Mouse (Mus musculus) ES-E14 (cell line): ENCODE results near the gene Castor2. TPM values are rescaled to one million over a fixed set of nuclear protein-coding genes. Genes with fewer than 3 reads are reported as not detected.

Source experiments
- DNase-seq: peaks from one replicate; pipeline ENCODE4 v3.0.0-alpha.2; 2013; ENCODE audit warnings: low read depth, low spot score
- H3K27ac ChIP-seq: 2 replicates; pipeline ENCODE4 v1.5.1; 2012; ENCODE audit warnings: low read depth, mild to moderate bottlenecking, low read length, moderate library complexity, mixed read lengths; ENCODE audit not compliant: poor library complexity, insufficient read depth, severe bottlenecking
- H3K36me3 ChIP-seq: 2 replicates; pipeline ENCODE4 v1.6.1; 2012; ENCODE audit warnings: mild to moderate bottlenecking, low read length, moderate library complexity, mixed read lengths; ENCODE audit not compliant: control insufficient read depth, poor library complexity, insufficient read depth, severe bottlenecking
- H3K4me1 ChIP-seq, 2 experiments: fragments of 150-350 bp in 1 of 2; sonication (generic) in 1 of 2; 2 replicates each; pipeline ENCODE4 v1.6.1; 2012; ENCODE audit warnings: low read length in 2 of 2, mild to moderate bottlenecking in 1 of 2, mixed read lengths in 1 of 2; ENCODE audit not compliant: control insufficient read depth in 2 of 2, insufficient read depth in 2 of 2, poor library complexity in 1 of 2
- H3K4me3 ChIP-seq, 2 experiments: fragments of 150-350 bp in 1 of 2; sonication (generic) in 1 of 2; 2 replicates each; pipeline ENCODE4 v1.5.1; 2012; ENCODE audit warnings: low read length in 2 of 2, low read depth in 1 of 2, mild to moderate bottlenecking in 1 of 2, mixed read lengths in 1 of 2; ENCODE audit not compliant: insufficient read depth in 1 of 2, poor library complexity in 1 of 2, severe bottlenecking in 1 of 2
- H3K9ac ChIP-seq: 2 replicates; pipeline ENCODE4 v1.6.1; 2012; ENCODE audit warnings: low read depth, mild to moderate bottlenecking, low read length, mixed read lengths; ENCODE audit not compliant: poor library complexity, insufficient read depth, severe bottlenecking
- H3K9me3 ChIP-seq: fragments of 150-350 bp; sonication (generic); 2 replicates; pipeline ENCODE4 v1.6.1; 2012; ENCODE audit warnings: low read depth, mild to moderate bottlenecking, low read length; ENCODE audit not compliant: control insufficient read depth, insufficient read depth
- CHD2 ChIP-seq: IDR thresholded peaks from 2 replicates; pipeline ENCODE4 v1.6.1; 2014; ENCODE audit warnings: mild to moderate bottlenecking, low read depth, low read length, inconsistent platforms
- HCFC1 ChIP-seq: IDR thresholded peaks from 2 replicates; pipeline ENCODE4 v1.6.1; 2012; ENCODE audit warnings: low read length, inconsistent platforms, borderline replicate concordance; ENCODE audit not compliant: insufficient read depth
- MAFK ChIP-seq: IDR thresholded peaks from 2 replicates; pipeline ENCODE4 v1.6.1; 2014; ENCODE audit warnings: mild to moderate bottlenecking, low read depth, low read length, inconsistent platforms; ENCODE audit not compliant: insufficient read depth
- ZC3H11A ChIP-seq: IDR thresholded peaks from 2 replicates; pipeline ENCODE4 v1.6.1; 2012; ENCODE audit warnings: low read depth, mild to moderate bottlenecking, inconsistent platforms, low read length, borderline replicate concordance
- ZNF384 ChIP-seq: IDR thresholded peaks from 2 replicates; pipeline ENCODE4 v1.6.1; 2012; ENCODE audit warnings: low read depth, low read length, inconsistent platforms
- in situ Hi-C, 2 experiments: fragments of 600-800 bp; cut with MboI; formaldehyde crosslinking; loops; one replicate each; pipeline ENCODE4 v1.15.1; 2025; ENCODE audit warnings: low sequenced_read_pairs in 2 of 2, inconsistent platforms in 1 of 2; ENCODE audit not compliant: unreplicated experiment in 2 of 2
- total RNA-seq: library from RNA; depleted of rRNA; stranded (reverse); fragments of 300-350 nt; gene quantifications from 2 replicates; pipeline ENCODE4 v1.2.3, GENCODE M21; 2012

Castor2 gene
- total RNA-seq, 1 experiment, result 2.2 TPM

DNA sequence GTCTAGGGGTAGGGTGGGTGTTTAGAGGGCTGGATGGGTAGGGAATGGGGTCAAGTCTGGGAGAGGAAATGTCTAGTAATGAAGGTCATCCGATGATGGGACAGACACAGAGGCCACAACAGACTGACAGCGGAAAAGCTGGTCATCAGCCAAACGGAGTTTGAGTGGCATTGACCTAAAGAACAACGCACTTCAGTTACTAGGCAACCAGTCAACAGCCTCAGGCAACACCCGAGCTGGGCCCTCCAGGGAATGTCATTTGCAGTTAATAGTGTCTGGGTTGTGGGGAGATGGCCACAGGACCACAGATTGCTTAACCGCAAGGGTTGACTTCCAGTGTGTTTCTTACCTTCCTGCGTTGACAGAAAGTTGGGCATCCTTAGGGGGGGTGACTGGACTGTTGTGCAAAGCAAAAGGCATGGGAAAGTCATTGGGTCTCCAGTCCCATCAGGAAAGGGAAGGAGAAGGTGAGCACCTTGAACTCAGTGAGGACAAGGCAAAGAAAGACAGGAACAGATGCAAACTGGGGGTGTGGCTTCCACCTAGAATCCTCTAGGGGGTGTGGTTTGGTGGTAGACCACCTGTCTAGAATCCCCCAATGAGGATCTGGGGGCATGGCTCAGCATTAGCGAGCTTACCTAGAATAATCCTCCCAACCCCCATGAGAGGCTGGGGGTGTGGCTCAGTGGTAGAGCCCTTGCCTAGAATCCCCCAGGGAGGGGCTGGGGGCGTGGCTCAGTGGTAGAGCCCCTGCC lies 21.8 kb downstream of the Castor2 start:
- TF ChIP-seq ZNF384, result no peak
- TF ChIP-seq CHD2, result no peak
- TF ChIP-seq ZC3H11A, result no peak
- no peak for TF ChIP-seq HCFC1
- TF ChIP-seq MAFK, result no peak
- in situ Hi-C loops, result no loop called here
- Histone ChIP-seq H3K9ac (no peak overlapping the region), H3K4me3 (no peak overlapping the region), H3K36me3 (no peaks in the 10 kb centered on the region), H3K9me3 (no peaks in the 10 kb centered on the region), H3K4me1 (peaks cover 0 to 13% of the 10 kb centered on the region in 2 experiments; a peak in 2 of 4 replicates), H3K27ac (no peak overlapping the region)
- peak; percentile 54 for DNase-seq

GRCm38 (mm10) chr5:134121893-134122259 lies 22.4 kb downstream of the Castor2 start:
- Histone ChIP-seq H3K4me1 (peaks cover 0 to 13% of the 10 kb centered on the region in 2 experiments; a peak in 2 of 4 replicates), H3K9ac (no peak overlapping the region), H3K27ac (no peak overlapping the region), H3K36me3 (no peaks in the 10 kb centered on the region), H3K9me3 (no peaks in the 10 kb centered on the region), H3K4me3 (no peak overlapping the region)
- DNase-seq, result no peak
- peak; percentile 68 for TF ChIP-seq MAFK
- no peak for TF ChIP-seq ZC3H11A
- in situ Hi-C loops, result no loop called here

- no peak for DNase-seq
- in situ Hi-C loops, result no loop called here
- no peak for TF ChIP-seq CHD2
- no peak for TF ChIP-seq ZC3H11A
- TF ChIP-seq MAFK, result no peak
- TF ChIP-seq ZNF384, result no peak
- no peak for TF ChIP-seq HCFC1
- Histone ChIP-seq H3K4me3 (no peak overlapping the region), H3K9me3 (no peaks in the 10 kb centered on the region), H3K4me1 (peaks cover 0 to 11% of the 10 kb centered on the region in 2 experiments; a peak in 2 of 4 replicates), H3K36me3 (no peaks in the 10 kb centered on the region), H3K27ac (no peak overlapping the region), H3K9ac (no peak overlapping the region)
These were observed 24.3 kb downstream of the Castor2 start for GRCm38 (mm10) chr5:134123846-134124245.

- in situ Hi-C loops, result no loop called here
These were observed 26.7 kb downstream of the Castor2 start for GRCm38 (mm10) chr5:134126232-134126631.

More at GRCm38 (mm10) chr5:134126232-134126631, 26.7 kb downstream of the Castor2 start:
- Histone ChIP-seq H3K27ac (no peak overlapping the region), H3K4me3 (no peak overlapping the region), H3K9ac (no peak overlapping the region), H3K9me3 (no peaks in the 10 kb centered on the region), H3K36me3 (no peaks in the 10 kb centered on the region), H3K4me1 (peaks cover 0 to 2% of the 10 kb centered on the region in 2 experiments; a peak in 2 of 4 replicates)
- DNase-seq, result no peak
- TF ChIP-seq ZC3H11A (no peak), ZNF384 (0 out of 2 replicates have a peak, but pooled peaks have one; percentile 59), MAFK (no peak), CHD2 (no peak), HCFC1 (no peak)
